Mouse (Mus musculus): ENCODE results near the gene Col16a1.

Col16a1 gene

GRCm38 (mm10) chr4:130130641-130131350, 83.2 kb downstream of the Col16a1 start:
- DNase-seq (ENCODE audit: low spot score) = no peak

GRCm38 (mm10) chr4:130131448-130132105, 83.9 kb downstream of the Col16a1 start:
- no peak for DNase-seq (ENCODE audit: low spot score)

GRCm38 (mm10) chr4:130133399-130133798, 85.8 kb downstream of the Col16a1 start:
- no peak for DNase-seq (ENCODE audit: low spot score)

- DNase-seq (ENCODE audit: low spot score) = peak; percentile 44
Observed at GRCm38 (mm10) chr4:130138441-130139213, 91.0 kb downstream of the Col16a1 start.

- DNase-seq (ENCODE audit: low spot score) = no peak
Observed at GRCm38 (mm10) chr4:130139214-130139492, 91.5 kb downstream of the Col16a1 start, which contains the start of gene Hcrtr1. Gene Hcrtr1 (minus strand): TSS chr4:130139359.

GRCm38 (mm10) chr4:130140992-130141402, 93.4 kb downstream of the Col16a1 start:
- no peak for DNase-seq (ENCODE audit: low spot score)

- DNase-seq (ENCODE audit: low spot score) = no peak
Observed at GRCm38 (mm10) chr4:130141786-130142185, 94.1 kb downstream of the Col16a1 start.

- no peak for DNase-seq (ENCODE audit: low spot score)
Observed at GRCm38 (mm10) chr4:130148405-130148804, 100.8 kb downstream of the Col16a1 start.

All from spleen, adult 12 weeks (tissue).